In the genomic region with DNA sequence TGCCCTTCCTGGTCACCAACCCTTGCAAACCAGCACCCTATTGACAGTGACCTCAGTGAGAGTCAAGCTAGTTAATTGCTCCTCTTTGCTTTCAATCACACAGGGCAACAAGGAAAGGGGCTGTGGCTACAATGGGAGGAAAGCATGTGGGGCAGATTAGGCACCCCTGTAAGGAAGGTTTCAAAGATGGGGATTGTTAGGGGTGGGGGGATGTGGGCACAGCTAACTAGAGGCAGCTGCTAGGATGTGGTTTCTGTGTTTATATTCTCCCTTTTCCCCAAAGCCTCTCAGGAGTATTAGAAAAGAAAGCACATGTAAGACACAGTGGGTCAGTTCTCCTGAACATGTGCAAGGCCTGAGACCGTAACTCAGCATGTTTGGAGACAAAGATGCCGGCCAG, we compare ENCODE assay signal across 16 mouse cellular contexts.
DNase-seq lines count a peak whose midpoint lies in the region; ATAC-seq lines count a peak whose summit lies in the region.
"Had no signal": no experiment of that assay in that cellular context is flagged by ENCODE, and none has a peak within 500 bp of the region (broad histone marks: within the 10 kb centered on the region; RNA-seq: fewer than 3 reads in every experiment).

No protein-coding gene starts in this region.

- 57% methylated on average over 2 of the region's 2 CpGs for WGBS in forebrain, embryonic 10.5 days
- WGBS in forebrain, embryonic 14.5 days, result 64% methylated on average over 2 of the region's 2 CpGs
- WGBS in embryonic facial prominence, embryonic 15.5 days, result 30% methylated on average over 2 of the region's 2 CpGs
- WGBS in midbrain, embryonic 15.5 days, result 44% methylated on average over 2 of the region's 2 CpGs

- H3K4me2 ChIP-seq in forebrain, embryonic 14.5 days (ENCODE audit: low read length), result no peak overlapping the region
- no peak overlapping the region for H3K4me2 ChIP-seq in embryonic facial prominence, embryonic 15.5 days (replicated peaks)
- peak overlapping the region; percentile 38 for H3K4me2 ChIP-seq in midbrain, embryonic 15.5 days
- H3K4me2 ChIP-seq: liver, embryonic 12.5 days had no signal

- intact Hi-C loops in left cerebral cortex, postnatal 36 days (cut with DNase I), result no loop called here

- no peak overlapping the region for H3K4me3 ChIP-seq in forebrain, embryonic 10.5 days
- H3K4me3 ChIP-seq in forebrain, embryonic 14.5 days (ENCODE audit: low read depth, low read length), result no peak overlapping the region
- no peak overlapping the region for H3K4me3 ChIP-seq in embryonic facial prominence, embryonic 15.5 days (replicated peaks)
- H3K4me3 ChIP-seq in midbrain, embryonic 15.5 days, result no peak overlapping the region
- H3K4me3 ChIP-seq: liver, embryonic 12.5 days had no signal

- peaks cover 26% of the 10 kb centered on the region for H3K27me3 ChIP-seq in forebrain, embryonic 10.5 days (ENCODE audit: poor library complexity, severe bottlenecking)
- no peaks in the 10 kb centered on the region for H3K27me3 ChIP-seq in forebrain, embryonic 14.5 days (replicated peaks; ENCODE audit: control insufficient read depth, insufficient read depth, low read length)
- H3K27me3 ChIP-seq in embryonic facial prominence, embryonic 15.5 days, result no peaks in the 10 kb centered on the region
- H3K27me3 ChIP-seq in midbrain, embryonic 15.5 days (replicated peaks), result no peaks in the 10 kb centered on the region
- H3K27me3 ChIP-seq: liver, embryonic 12.5 days had no signal

- no peak for ATAC-seq in forebrain, embryonic 14.5 days
- no peak for ATAC-seq in embryonic facial prominence, embryonic 15.5 days (ENCODE audit: insufficient number of reproducible peaks, low FRiP score, low TSS enrichment, low read depth)
- no peak for ATAC-seq in midbrain, embryonic 15.5 days (replicated peaks)
- ATAC-seq: forebrain, embryonic 16.5 days; liver, embryonic 12.5 days had no signal

- DNase-seq in forebrain, embryonic 10.5 days (ENCODE audit: extremely low spot score, low spot score), result no peak
- no peak for DNase-seq in forebrain, embryonic 14.5 days (ENCODE audit: low spot score)
- DNase-seq in CD4-positive helper T cell, adult 2 months (ENCODE audit: low read depth, low spot score), result peak; percentile 12
- DNase-seq in left cerebral cortex, postnatal 36 days (ENCODE audit: low spot score in 2 of 2), result no peak
- no peak for DNase-seq in adrenal gland, postnatal 4 days (ENCODE audit: low spot score in 2 of 2)
- DNase-seq in heart, adult 18-20 months, result no peak
- DNase-seq: adrenal gland, adult 8-10 months; cerebellum, adult 9-10 months; gastrocnemius, postnatal 14 days; heart, postnatal 36 days; kidney, adult 18-20 months; right cerebral cortex, postnatal 25 days had no signal

- H3K9me3 ChIP-seq in forebrain, embryonic 10.5 days, result no peaks in the 10 kb centered on the region
- no peaks in the 10 kb centered on the region for H3K9me3 ChIP-seq in forebrain, embryonic 14.5 days (replicated peaks; ENCODE audit: control insufficient read depth, low read length)
- H3K9me3 ChIP-seq in embryonic facial prominence, embryonic 15.5 days (replicated peaks), result no peaks in the 10 kb centered on the region
- H3K9me3 ChIP-seq in midbrain, embryonic 15.5 days, result no peaks in the 10 kb centered on the region
- H3K9me3 ChIP-seq: liver, embryonic 12.5 days had no signal

- H3K4me1 ChIP-seq in forebrain, embryonic 10.5 days, result peaks cover 73% of the 10 kb centered on the region
- H3K4me1 ChIP-seq in forebrain, embryonic 14.5 days (ENCODE audit: control insufficient read depth, insufficient read depth, low read length), result no peaks in the 10 kb centered on the region
- peaks cover 34% of the 10 kb centered on the region for H3K4me1 ChIP-seq in embryonic facial prominence, embryonic 15.5 days
- peaks cover 34% of the 10 kb centered on the region for H3K4me1 ChIP-seq in midbrain, embryonic 15.5 days
- H3K4me1 ChIP-seq: liver, embryonic 12.5 days had no signal

- H3K36me3 ChIP-seq in forebrain, embryonic 10.5 days (replicated peaks), result no peaks in the 10 kb centered on the region; the same call in 1 of the 2 replicates
- no peaks in the 10 kb centered on the region for H3K36me3 ChIP-seq in forebrain, embryonic 14.5 days (ENCODE audit: control insufficient read depth, insufficient read depth, low read length)
- no peaks in the 10 kb centered on the region for H3K36me3 ChIP-seq in embryonic facial prominence, embryonic 15.5 days
- H3K36me3 ChIP-seq in midbrain, embryonic 15.5 days (replicated peaks), result no peaks in the 10 kb centered on the region
- H3K36me3 ChIP-seq: liver, embryonic 12.5 days had no signal

- peak overlapping the region; percentile 40; the same call in 1 of the 2 replicates for H3K27ac ChIP-seq in forebrain, embryonic 10.5 days
- H3K27ac ChIP-seq in forebrain, embryonic 14.5 days (ENCODE audit: low read depth, low read length), result no peak overlapping the region
- H3K27ac ChIP-seq in embryonic facial prominence, embryonic 15.5 days (replicated peaks), result 0 out of 2 replicates have a peak overlapping the region, but pooled peaks have one; percentile 0
- 0 out of 2 replicates have a peak overlapping the region, but pooled peaks have one; percentile 29 for H3K27ac ChIP-seq in midbrain, embryonic 15.5 days
- H3K27ac ChIP-seq: liver, embryonic 12.5 days had no signal

- H3K9ac ChIP-seq in forebrain, embryonic 14.5 days (ENCODE audit: low read length), result no peak overlapping the region
- no peak overlapping the region for H3K9ac ChIP-seq in embryonic facial prominence, embryonic 15.5 days
- no peak overlapping the region for H3K9ac ChIP-seq in midbrain, embryonic 15.5 days
- H3K9ac ChIP-seq: liver, embryonic 12.5 days had no signal
